Mouse (Mus musculus): ENCODE measurements around the gene Bcat1.

DNA sequence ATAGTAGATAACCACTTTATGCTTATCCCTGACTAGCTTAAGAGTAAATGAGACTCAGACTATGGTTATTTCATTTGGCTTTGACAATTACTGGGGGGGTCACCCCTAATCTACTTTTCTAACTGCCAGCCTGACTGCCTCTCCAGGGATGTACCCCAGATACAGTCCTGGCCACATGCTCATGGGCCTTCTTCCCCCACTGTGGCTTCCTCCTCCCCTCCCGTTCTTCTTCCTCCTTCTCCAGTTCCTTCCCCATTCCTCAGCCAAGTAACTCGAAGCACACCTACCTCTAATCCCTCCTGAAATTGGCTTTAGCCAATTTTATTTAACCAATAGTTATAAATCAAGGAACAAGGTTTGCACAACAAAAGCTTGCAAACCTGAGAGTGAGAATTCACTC lies 6.1 kb downstream of the Bcat1 start:
- TF ChIP-seq CTCF (IDR thresholded peaks at IDR 0.05; ENCODE audit: extremely low read depth, insufficient read depth, low read length) (no peak), POLR2A (IDR thresholded peaks at IDR 0.05; ENCODE audit: extremely low read depth, insufficient read depth, low read length) (no peak)

All from cortical plate, adult 2 months (tissue).